Mouse (Mus musculus) spleen, adult 2 months (tissue): ENCODE data around the gene Cldnd2.

Source experiments
- CTCF ChIP-seq: fragments of 200-500 bp; IDR thresholded peaks from 2 replicates; pipeline ENCODE4 v1.5.1; 2011; ENCODE audit warnings: mild to moderate bottlenecking, inconsistent platforms; ENCODE audit not compliant: insufficient read depth, insufficient read length, insufficient replicate concordance; ENCODE audit errors: extremely low read depth
- POLR2A ChIP-seq: fragments of 200-500 bp; IDR thresholded peaks from 2 replicates; pipeline ENCODE4 v1.6.1; 2011; ENCODE audit warnings: low read depth, low read length, inconsistent platforms

DNA sequence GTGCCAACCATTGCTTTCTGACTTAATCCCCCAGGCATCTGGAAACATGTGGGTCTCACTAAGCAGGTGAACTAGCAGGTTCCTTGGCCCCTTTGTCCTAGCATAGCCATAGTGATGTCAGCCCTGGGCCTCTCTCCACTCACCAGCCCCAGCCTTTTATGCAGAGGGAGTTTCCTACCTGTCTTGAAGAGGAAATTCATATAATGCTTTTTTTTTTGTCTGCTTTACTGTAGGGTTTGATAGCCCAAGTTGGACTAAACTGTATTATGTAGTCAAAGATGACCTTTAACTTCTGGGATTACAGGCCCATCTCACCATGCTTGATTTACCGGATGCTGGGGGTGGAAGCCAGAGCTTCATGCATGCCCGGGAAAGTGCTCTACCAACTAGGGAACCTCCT is 9.2 kb downstream of the Cldnd2 start:
- TF ChIP-seq POLR2A (no peak), CTCF (no peak)
